Mouse (Mus musculus) adrenal gland, adult 2 months (tissue): ENCODE data around the gene Casp7. TPM values are rescaled to one million over a fixed set of nuclear protein-coding genes. Genes with fewer than 3 reads are reported as not detected.
A peak's percentile ranks its signal among the peaks of the same experiment; 100 is the strongest.

Experiments used
- DNase-seq: peaks from one replicate; pipeline ENCODE4 v3.0.0; 2021
- polyA plus RNA-seq: library from polyadenylated mRNA; depleted of rRNA; stranded (reverse); fragments of >200 nt; gene quantifications from 2 replicates; pipeline ENCODE4 v1.2.3, GENCODE M21; 2012; rRNA removed
- total RNA-seq, 2 experiments: library from RNA; stranded (reverse); gene quantifications; 2 replicates each; pipeline ENCODE4 v1.2.3; 2021

Gene Casp7
- total and polyA plus RNA-seq, 3 experiments: 3.8 to 7.9 (median 7.3) TPM

DNA sequence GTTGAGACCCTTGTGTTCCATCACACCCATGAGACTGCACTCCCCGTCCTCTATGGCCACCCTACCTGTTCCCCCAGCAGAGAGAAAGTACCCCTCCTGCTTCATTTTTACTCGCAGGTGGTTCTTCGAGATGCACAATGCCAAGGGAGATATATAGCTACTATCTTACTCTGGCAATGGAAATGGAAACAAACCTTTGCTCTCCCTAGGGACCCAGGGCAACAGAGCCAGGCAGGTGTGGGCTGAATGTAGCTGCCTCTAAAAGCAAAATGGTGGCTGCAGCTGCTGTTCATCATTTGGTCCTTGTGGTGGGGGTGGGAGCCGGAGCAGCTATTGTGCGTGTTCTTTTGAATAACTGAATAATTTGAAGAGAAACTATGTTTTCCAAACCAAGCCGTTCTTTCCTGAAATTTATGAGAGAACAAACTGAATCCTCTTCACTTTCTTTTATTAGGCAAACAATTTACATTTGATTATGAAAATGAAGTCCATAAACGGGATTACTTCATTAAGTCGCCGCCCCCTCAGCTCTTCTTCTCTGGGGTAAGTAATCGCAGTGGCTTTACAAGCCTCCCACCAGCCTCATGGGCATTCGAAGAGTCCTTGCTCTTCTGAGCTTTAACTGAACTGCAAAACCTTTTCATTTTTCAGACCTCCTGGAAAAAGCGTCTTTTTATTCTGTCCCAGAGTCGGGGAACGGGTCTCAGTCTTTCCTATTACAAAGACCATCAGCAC is 73.5 kb downstream of the Casp7 start:
- no peak for DNase-seq

- no peak for DNase-seq
Measured at GRCm38 (mm10) chr19:56471934-56472333, 75.0 kb downstream of the Casp7 start.

GRCm38 (mm10) chr19:56474869-56475550 is 78.1 kb downstream of the Casp7 start:
- DNase-seq: no peak

DNA sequence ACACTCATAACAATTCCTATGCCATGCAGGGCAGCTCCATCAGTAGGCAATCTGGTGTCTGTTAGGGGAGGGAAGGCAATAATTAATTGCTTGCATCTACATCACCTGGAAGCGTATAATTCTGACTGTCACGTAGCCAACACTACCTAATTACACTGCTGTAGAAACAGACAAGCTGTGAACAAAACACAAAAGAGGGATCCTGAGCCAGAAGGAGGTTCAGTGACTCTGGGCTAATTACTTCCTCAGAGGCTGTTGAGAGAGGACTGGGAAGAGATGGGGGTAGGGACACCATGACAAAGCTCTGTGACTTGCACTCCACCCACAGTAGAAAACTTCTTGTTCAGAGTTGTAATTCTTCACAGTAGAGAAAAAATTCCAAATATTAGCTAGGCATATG is 79.6 kb downstream of the Casp7 start:
- DNase-seq: no peak

DNA sequence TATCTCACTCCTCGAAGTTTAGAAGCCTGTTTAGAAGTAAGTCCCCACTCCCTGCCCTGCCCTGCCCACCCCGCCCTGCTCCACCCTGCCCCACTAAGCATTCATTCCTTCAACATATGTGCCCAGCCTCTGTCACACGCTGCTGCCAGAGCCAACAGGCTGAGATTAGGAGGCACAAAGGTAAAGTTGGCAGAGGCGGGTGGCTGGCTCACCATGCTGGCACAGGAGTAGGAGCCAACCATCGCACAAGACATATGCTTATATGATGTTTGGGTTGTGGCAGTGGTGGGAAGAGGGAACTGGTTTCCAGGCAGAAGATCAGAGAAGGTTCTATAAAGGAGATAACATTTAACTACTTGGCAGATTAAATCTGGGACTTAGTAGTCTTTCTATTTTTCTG is 80.3 kb downstream of the Casp7 start:
- DNase-seq: no peak

DNA sequence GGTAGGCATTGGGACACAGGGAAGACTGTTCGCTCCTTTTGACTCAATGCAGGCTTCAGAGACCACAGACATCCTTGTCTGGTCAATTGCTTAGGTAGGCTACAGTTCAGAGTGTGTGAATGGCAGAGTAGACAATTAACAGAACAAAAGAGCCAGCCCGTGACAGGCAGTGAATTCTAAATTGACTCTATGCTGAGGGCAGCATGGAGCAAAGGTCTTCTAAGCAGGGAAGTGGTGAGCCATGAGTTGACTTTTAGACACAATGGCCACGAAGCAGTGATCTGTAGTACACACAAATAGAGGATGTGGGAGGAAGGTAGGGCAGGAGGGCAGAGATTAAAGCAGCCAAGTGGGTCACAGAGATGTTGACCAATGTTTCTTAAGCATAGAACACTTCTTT is 80.9 kb downstream of the Casp7 start:
- no peak for DNase-seq

DNA sequence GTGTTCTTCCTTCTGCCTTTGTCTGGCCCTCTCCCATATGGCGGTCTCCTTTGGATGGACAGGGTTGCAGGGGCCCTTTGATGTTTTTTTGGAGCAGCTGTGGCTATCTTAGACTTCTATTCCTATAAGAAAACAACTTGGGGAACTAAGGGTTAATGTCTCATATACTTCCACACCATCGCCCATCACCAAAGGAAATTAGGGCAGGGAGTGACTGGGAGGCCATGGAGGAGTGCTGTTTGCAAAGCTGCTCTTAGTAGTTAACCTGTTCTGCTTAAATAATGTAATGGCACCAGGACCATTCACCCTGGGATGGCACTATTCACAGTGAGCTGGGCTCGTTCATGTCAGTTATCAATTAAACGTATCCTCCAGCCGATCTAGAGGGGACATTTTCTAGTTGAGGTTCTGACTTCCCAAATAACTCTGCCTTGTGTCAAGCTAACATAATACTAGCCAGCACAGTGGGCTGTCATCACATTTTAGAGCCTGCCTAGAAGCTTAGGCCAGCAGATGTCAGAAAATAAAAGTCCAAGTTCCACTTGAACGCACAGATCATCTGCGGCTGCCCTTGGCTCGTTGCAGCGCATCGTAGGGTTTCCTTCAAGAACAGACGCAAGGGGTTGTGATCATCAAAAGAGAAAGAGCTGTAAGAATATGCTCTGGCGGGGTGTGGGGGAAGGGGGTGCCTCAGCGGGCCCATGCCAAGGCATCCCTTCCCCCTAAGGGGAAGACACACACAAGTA is 87.9 kb downstream of the Casp7 start:
- DNase-seq: no peak

GRCm38 (mm10) chr19:56485376-56486271 is 88.7 kb downstream of the Casp7 start:
- peak; percentile 41 for DNase-seq

DNA sequence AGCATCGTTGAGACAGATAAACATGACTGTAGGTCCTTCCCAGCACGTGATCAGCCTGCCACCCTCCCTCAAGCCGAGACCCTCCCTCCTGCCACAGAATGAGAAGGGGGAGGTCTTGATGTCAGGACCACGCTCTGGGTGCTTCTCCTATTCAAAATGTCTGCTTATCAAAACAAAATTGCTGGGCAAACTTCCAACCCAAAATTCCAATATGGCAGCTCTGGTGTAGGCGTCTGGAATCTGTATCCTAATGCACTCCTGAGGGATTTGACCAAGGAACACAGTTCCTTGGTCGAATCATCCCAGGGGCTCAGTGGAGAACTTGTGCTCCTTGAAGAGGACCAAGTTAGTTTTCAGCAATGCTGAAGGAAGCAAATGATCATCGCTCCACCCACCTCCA is 90.0 kb downstream of the Casp7 start:
- DNase-seq: no peak

DNA sequence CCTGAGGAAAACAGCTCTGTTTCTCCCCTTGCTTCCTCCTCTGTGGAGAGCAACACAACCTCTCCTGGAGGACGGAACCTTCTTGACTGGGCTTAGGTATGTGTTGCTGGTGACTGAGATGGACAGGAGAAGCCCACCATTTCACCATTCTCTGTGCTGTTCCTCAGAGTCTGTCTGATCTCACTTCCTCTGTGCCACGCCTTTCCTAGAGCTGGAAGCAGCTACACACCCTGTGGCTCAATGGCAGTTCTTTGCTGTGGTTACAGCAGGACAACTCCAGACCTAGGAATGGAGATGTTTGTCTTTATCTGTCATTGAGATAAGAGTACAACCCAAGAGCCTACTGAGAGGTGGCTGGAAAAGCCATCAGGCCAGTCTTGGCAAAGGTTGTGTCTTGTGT is 90.4 kb downstream of the Casp7 start:
- DNase-seq: no peak

DNA sequence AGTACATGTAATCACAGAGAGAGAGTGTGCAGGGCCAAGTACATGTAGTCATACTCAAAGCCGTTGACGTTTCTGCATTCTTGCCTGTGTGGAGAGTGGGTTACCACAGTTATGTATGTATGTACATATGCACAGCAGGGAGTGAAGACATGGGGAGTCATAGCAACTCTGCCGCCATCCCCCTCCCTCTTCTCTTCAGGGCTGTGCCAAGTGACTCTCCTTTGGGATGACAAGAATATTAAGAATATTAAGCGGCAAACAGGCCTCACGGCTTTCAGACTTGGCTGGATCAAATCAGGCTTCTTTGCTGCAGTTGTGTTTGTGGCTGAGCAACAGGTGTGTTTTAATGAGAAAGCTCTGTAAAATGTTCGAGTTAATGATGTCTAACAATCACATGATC is 92.7 kb downstream of the Casp7 start:
- no peak for DNase-seq

Other genes with a start within 250 kb of the Casp7 start
- under 1 TPM; 0.24 to 0.43 TPM for gene Habp2, start 110.0 kb upstream of the Casp7 start, total RNA-seq
- gene Habp2, start 110.0 kb upstream of the Casp7 start, polyA plus RNA-seq: 0.35 TPM in 1 of 2 replicates, not detected in the other
- not detected for gene Nrap, start 7.1 kb upstream of the Casp7 start, total RNA-seq
- 0.02 TPM in 1 of 2 replicates, not detected in the other for gene Nrap, start 7.1 kb upstream of the Casp7 start, polyA plus RNA-seq
- under 1 TPM; 0.24 to 0.37 TPM for gene Plekhs1, start 64.5 kb downstream of the Casp7 start, total RNA-seq
- 0.10 TPM in 1 of 2 replicates, not detected in the other for gene Plekhs1, start 64.5 kb downstream of the Casp7 start, polyA plus RNA-seq
- gene Dclre1a, start 151.1 kb downstream of the Casp7 start, total RNA-seq: 1 to 10 TPM; 8.0 to 8.9 TPM
- 2.4 and 2.5 TPM in 2 replicates for gene Dclre1a, start 151.1 kb downstream of the Casp7 start, polyA plus RNA-seq
- gene Nhlrc2, start 151.1 kb downstream of the Casp7 start, total RNA-seq: 10 to 100 TPM; 15.9 to 16.0 TPM
- 3.3 and 3.8 TPM in 2 replicates for gene Nhlrc2, start 151.1 kb downstream of the Casp7 start, polyA plus RNA-seq